Mouse (Mus musculus): ENCODE data around the gene Usp21. TPM values are rescaled to one million over a fixed set of nuclear protein-coding genes. Genes with fewer than 3 reads are reported as not detected.
"Not testable (repeated sequence)": the region's sequence is repeated elsewhere in the genome, so short reads cannot be mapped to it uniquely, and the experiment has no call there.

Usp21 gene
- polyA plus RNA-seq, 1 experiment from 2014 or later = 89.7 TPM

DNA sequence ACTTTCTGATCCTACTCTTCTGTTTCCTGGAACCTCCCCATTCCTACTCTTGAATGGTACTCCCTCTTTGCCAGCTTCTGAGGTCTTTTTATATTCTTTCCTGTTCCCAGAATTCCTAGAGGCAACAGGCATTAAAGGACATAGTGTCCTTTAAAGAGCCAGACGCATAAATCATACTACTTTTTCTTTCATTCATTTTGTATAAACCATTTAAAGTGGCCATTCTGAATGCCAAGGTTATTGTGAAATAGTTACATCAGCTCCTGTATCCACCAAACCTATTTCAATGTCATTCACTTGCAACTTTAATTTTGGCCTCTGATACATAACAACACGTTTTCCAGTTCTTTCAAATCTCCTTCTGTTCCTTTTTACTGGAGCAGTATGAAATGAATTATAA is 21.5 kb upstream of the Usp21 start:
- no peaks in the 10 kb centered on the region for H3K9me3 ChIP-seq
- no peak overlapping the region for H3K4me2 ChIP-seq
- H3K27ac ChIP-seq = no peak overlapping the region
- no peak for ATAC-seq (ENCODE audit: borderline replicate concordance, extremely low read depth, low FRiP score, low TSS enrichment)
- H3K9ac ChIP-seq = no peak overlapping the region
- H3K4me1 ChIP-seq = no peaks in the 10 kb centered on the region
- H3K36me3 ChIP-seq = no peaks in the 10 kb centered on the region
- no peak overlapping the region for H3K4me3 ChIP-seq
- H3K27me3 ChIP-seq = no peaks in the 10 kb centered on the region
- 71% methylated on average over 2 of the region's 2 CpGs for WGBS

- H3K9me3 ChIP-seq; H3K4me2 ChIP-seq; H3K36me3 ChIP-seq; H3K4me3 ChIP-seq; H3K27ac ChIP-seq; ATAC-seq (ENCODE audit: borderline replicate concordance, extremely low read depth, low FRiP score, low TSS enrichment); H3K9ac ChIP-seq; H3K4me1 ChIP-seq; H3K27me3 ChIP-seq: not testable (repeated sequence)
- WGBS = 54% methylated on average over 5 of the region's 5 CpGs
These were observed 18.4 kb upstream of the Usp21 start for GRCm38 (mm10) chr1:171306157-171306556.

GRCm38 (mm10) chr1:171298226-171298625 is 10.4 kb upstream of the Usp21 start:
- Histone ChIP-seq H3K27ac (no peak overlapping the region), H3K9me3 (no peaks in the 10 kb centered on the region), H3K4me1 (peaks cover 7% of the 10 kb centered on the region; the same call in 1 of the 2 replicates), H3K36me3 (no peaks in the 10 kb centered on the region), H3K4me3 (no peak overlapping the region), H3K9ac (no peak overlapping the region), H3K4me2 (no peak overlapping the region), H3K27me3 (no peaks in the 10 kb centered on the region; the same call in 1 of the 2 replicates)
- ATAC-seq (ENCODE audit: borderline replicate concordance, extremely low read depth, low FRiP score, low TSS enrichment) = no peak
- 62% methylated on average over 3 of the region's 3 CpGs for WGBS

GRCm38 (mm10) chr1:171295063-171295402 is 7.2 kb upstream of the Usp21 start:
- peak; percentile 4; the same call in 1 of the 2 replicates for ATAC-seq (ENCODE audit: borderline replicate concordance, extremely low read depth, low FRiP score, low TSS enrichment)
- H3K4me3 ChIP-seq = peak overlapping the region; percentile 74

DNA sequence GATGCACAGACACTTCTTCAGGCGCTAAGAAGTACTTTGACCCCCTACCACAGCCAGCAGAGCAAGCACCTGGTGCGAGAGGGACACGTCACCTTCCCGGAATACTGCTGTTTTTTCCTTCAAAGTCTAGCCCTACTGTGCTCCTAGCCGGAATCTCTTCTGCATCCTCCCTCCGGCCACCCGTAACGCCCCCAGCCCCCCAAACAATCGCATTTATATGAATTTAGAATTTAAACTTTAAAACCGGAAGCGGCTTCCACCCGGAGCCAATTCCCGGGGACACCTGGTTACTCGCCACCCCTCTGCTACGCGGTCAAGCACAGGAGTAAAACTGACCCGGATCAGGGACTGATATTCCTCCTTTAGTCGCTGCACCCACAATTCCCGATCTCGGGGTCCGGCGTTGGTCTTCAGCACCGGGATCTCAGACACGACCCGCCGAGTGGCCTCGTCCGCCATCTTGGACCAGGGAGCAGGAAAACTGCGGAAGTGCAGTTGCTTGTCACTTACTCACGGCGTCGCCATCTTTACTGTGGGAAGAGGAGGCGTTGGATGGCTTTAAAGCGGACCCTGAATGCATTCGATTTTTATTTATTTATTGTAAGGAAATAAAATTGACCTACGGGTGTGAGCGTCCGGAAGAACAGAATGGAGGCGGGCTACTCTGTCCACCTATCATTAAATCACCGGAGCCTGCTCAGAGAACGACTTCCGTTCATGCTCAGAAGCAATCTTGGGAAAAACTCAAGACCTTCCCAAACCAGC is 6.7 kb upstream of the Usp21 start, which contains the start of gene Ufc1:
Ufc1 (minus strand) TSS at position 727 of the 765 bp plus-strand sequence.
- Histone ChIP-seq H3K27ac (peak within 1 kb of the TSS; percentile 95), H3K4me2 (peak within 1 kb of the TSS; percentile 70), H3K27me3 (no peaks in the 10 kb centered on the region; the same call in 1 of the 2 replicates), H3K4me3 (peak within 1 kb of the TSS; percentile 74), H3K36me3 (peaks cover 6% of the 10 kb centered on the region; the same call in 1 of the 2 replicates), H3K4me1 (peaks cover 9% of the 10 kb centered on the region; the same call in 1 of the 2 replicates), H3K9ac (peak within 1 kb of the TSS; percentile 81), H3K9me3 (no peaks in the 10 kb centered on the region)
- WGBS = under 1% methylated on average over 42 of the region's 42 CpGs
- peak; percentile 86 for ATAC-seq (ENCODE audit: borderline replicate concordance, extremely low read depth, low FRiP score, low TSS enrichment)

More at GRCm38 (mm10) chr1:171295063-171295402, 7.2 kb upstream of the Usp21 start:
- peaks cover 9% of the 10 kb centered on the region; the same call in 1 of the 2 replicates for H3K4me1 ChIP-seq
- H3K36me3 ChIP-seq = peaks cover under 1% of the 10 kb centered on the region; the same call in 1 of the 2 replicates
- 13% methylated on average over 3 of the region's 3 CpGs for WGBS
- H3K9ac ChIP-seq = peak overlapping the region; percentile 81
- peak overlapping the region; percentile 70 for H3K4me2 ChIP-seq
- no peaks in the 10 kb centered on the region; the same call in 1 of the 2 replicates for H3K27me3 ChIP-seq
- peak overlapping the region; percentile 95 for H3K27ac ChIP-seq
- H3K9me3 ChIP-seq = no peaks in the 10 kb centered on the region

DNA sequence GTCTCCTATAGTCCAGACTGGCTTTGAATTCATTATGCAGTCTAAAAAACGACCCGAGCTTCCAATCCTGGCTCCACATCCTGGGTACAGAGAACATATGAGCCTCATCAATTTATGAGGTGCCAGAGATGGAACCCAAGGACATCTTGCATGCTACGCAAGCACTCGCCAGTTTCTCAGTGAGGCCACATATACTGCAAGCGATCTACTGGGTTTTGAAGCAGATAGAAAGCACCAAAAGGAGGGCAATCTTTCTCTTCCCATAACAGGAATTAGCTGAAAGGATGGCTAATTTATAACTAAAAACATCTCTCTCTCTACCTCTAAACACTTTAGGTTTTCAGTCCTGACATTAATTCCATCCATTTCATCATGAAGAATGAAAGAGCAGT is 6.1 kb upstream of the Usp21 start:
- H3K4me2 ChIP-seq = peak overlapping the region; percentile 70
- peaks cover 9% of the 10 kb centered on the region; the same call in 1 of the 2 replicates for H3K4me1 ChIP-seq
- H3K36me3 ChIP-seq = peaks cover 12% of the 10 kb centered on the region
- ATAC-seq (ENCODE audit: borderline replicate concordance, extremely low read depth, low FRiP score, low TSS enrichment) = no peak
- peak overlapping the region; percentile 74 for H3K4me3 ChIP-seq
- H3K27me3 ChIP-seq = no peaks in the 10 kb centered on the region; the same call in 1 of the 2 replicates
- 15% methylated on average over 5 of the region's 5 CpGs for WGBS
- no peaks in the 10 kb centered on the region for H3K9me3 ChIP-seq
- H3K9ac ChIP-seq = peak overlapping the region; percentile 81
- H3K27ac ChIP-seq = peak overlapping the region; percentile 95

- H3K36me3 ChIP-seq = peaks cover 18% of the 10 kb centered on the region
- H3K9ac ChIP-seq = no peak overlapping the region; the same call in 1 of the 2 replicates
- no peaks in the 10 kb centered on the region; the same call in 1 of the 2 replicates for H3K27me3 ChIP-seq
- H3K9me3 ChIP-seq = no peaks in the 10 kb centered on the region
- H3K27ac ChIP-seq = no peak overlapping the region
- H3K4me3 ChIP-seq = peak overlapping the region; percentile 74
- H3K4me1 ChIP-seq = peaks cover 11% of the 10 kb centered on the region; the same call in 1 of the 2 replicates
- peak overlapping the region; percentile 70 for H3K4me2 ChIP-seq
- ATAC-seq (ENCODE audit: borderline replicate concordance, extremely low read depth, low FRiP score, low TSS enrichment) = no peak
- WGBS = 65% methylated on average over 3 of the region's 3 CpGs
These were observed 5.6 kb upstream of the Usp21 start for GRCm38 (mm10) chr1:171293351-171293750.

- ATAC-seq (ENCODE audit: borderline replicate concordance, extremely low read depth, low FRiP score, low TSS enrichment) = no peak
- Histone ChIP-seq H3K9ac (peak overlapping the region; percentile 41; the same call in 1 of the 2 replicates), H3K4me3 (peak overlapping the region; percentile 99), H3K9me3 (no peaks in the 10 kb centered on the region), H3K36me3 (peaks cover 49% of the 10 kb centered on the region), H3K27me3 (no peaks in the 10 kb centered on the region), H3K27ac (peak overlapping the region; percentile 57; the same call in 1 of the 2 replicates), H3K4me2 (peak overlapping the region; percentile 69), H3K4me1 (peaks cover 21% of the 10 kb centered on the region)
- 64% methylated on average over 4 of the region's 4 CpGs for WGBS
These were observed 537 bp upstream of the Usp21 start for GRCm38 (mm10) chr1:171288328-171288727.

DNA sequence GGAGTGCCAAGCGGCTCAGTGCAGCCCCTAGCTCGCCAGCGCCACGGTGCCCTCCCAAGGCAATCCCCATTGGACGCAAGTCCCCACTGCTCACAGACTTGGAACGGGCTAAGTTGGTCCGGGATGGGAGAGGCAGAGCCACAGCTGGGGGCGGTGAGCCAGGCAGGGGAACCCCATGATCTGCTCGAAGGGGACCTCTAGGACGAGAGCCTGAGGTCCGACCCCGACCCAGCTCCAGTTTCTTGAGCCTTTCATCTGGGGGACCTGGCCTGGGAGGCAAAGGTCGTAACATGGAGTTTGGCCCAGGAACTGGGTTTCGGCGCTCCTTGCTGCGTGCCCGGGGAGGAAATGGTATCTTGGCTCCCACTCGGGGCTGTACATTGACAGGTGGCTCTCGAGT is 1.3 kb downstream of the Usp21 start:
- Histone ChIP-seq H3K9ac (no peak overlapping the region; the same call in 1 of the 2 replicates), H3K4me3 (peak overlapping the region; percentile 99), H3K9me3 (no peaks in the 10 kb centered on the region), H3K27ac (no peak overlapping the region), H3K36me3 (peaks cover 61% of the 10 kb centered on the region), H3K4me2 (peak overlapping the region; percentile 69), H3K27me3 (no peaks in the 10 kb centered on the region), H3K4me1 (peaks cover 25% of the 10 kb centered on the region)
- no peak for ATAC-seq (ENCODE audit: borderline replicate concordance, extremely low read depth, low FRiP score, low TSS enrichment)
- WGBS = 91% methylated on average over 19 of the region's 19 CpGs

GRCm38 (mm10) chr1:171285096-171285892 is 2.5 kb downstream of the Usp21 start:
- Histone ChIP-seq H3K4me1 (peaks cover 26% of the 10 kb centered on the region), H3K27ac (no peak overlapping the region), H3K4me3 (no peak overlapping the region), H3K4me2 (no peak overlapping the region), H3K9me3 (no peaks in the 10 kb centered on the region), H3K27me3 (no peaks in the 10 kb centered on the region), H3K9ac (no peak overlapping the region), H3K36me3 (peaks cover 61% of the 10 kb centered on the region)
- WGBS = 82% methylated on average over 20 of the region's 20 CpGs
- ATAC-seq (ENCODE audit: borderline replicate concordance, extremely low read depth, low FRiP score, low TSS enrichment) = no peak

DNA sequence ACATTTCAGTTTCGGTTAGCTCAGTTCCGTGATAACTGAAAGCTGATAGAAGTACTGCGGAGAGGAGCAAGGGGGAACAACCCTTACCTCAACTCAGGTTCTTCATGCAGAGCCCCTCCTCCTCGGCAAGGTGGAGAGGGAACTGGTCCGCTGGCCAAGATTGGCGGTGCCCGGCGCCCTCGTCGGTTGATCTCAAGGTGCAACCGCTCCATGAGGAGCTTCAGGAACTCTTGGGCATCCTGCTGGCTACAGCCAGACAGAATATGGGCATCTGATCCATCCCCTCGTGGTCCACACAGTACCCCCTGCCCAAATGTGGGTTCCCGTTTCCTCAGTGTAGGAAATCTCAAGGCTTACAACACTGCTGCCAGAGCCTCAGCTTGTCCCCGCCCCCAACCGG is 3.3 kb downstream of the Usp21 start:
- Histone ChIP-seq H3K4me1 (peaks cover 34% of the 10 kb centered on the region), H3K36me3 (peaks cover 54% of the 10 kb centered on the region), H3K9ac (no peak overlapping the region)

More for the DNA sequence above, 3.3 kb downstream of the Usp21 start:
- no peaks in the 10 kb centered on the region for H3K27me3 ChIP-seq
- WGBS = 91% methylated on average over 15 of the region's 15 CpGs
- H3K4me3 ChIP-seq = no peak overlapping the region
- no peaks in the 10 kb centered on the region for H3K9me3 ChIP-seq
- no peak for ATAC-seq (ENCODE audit: borderline replicate concordance, extremely low read depth, low FRiP score, low TSS enrichment)
- no peak overlapping the region for H3K4me2 ChIP-seq
- H3K27ac ChIP-seq = no peak overlapping the region
